In genomic region chr3:144109769-144110168, GRCm38 (mm10) we compare ENCODE assay signal across 27 mouse cellular contexts.
A peak's percentile ranks its signal among the peaks of the same experiment; 100 is the strongest.
DNase-seq lines count a peak whose midpoint lies in the region; ATAC-seq and TF ChIP-seq lines count a peak whose summit lies in the region.
"Had no signal": no experiment of that assay in that cellular context is flagged by ENCODE, and none has a peak within 500 bp of the region (broad histone marks: within the 10 kb centered on the region; RNA-seq: fewer than 3 reads in every experiment).

No protein-coding gene starts in this region.

- no peak overlapping the region for H3K4me2 ChIP-seq in lung, postnatal 0 days (replicated peaks; ENCODE audit: low read depth, low read length)
- no peak overlapping the region for H3K4me2 ChIP-seq in CH12.LX (ENCODE audit: insufficient read depth, low read depth, poor library complexity, severe bottlenecking)
- H3K4me2 ChIP-seq in forebrain, embryonic 12.5 days = no peak overlapping the region
- no peak overlapping the region for H3K4me2 ChIP-seq in hindbrain, embryonic 16.5 days (ENCODE audit: low read length)
- H3K4me2 ChIP-seq: embryonic facial prominence, embryonic 13.5 days; heart, embryonic 11.5 days; hindbrain, embryonic 13.5 days; limb, embryonic 13.5 days; lung, embryonic 15.5 days; midbrain, embryonic 12.5 days; neural tube, embryonic 13.5 days had no signal

- no peak overlapping the region; the same call in 1 of the 2 replicates for H3K27ac ChIP-seq in lung, postnatal 0 days (ENCODE audit: low read length)
- no peak overlapping the region for H3K27ac ChIP-seq in CH12.LX (ENCODE audit: insufficient read depth, low read depth)
- H3K27ac ChIP-seq in brown adipose tissue, adult 24 weeks (replicated peaks; ENCODE audit: low read depth, low read length) = peak overlapping the region; percentile 6; the same call in 1 of the 2 replicates
- no peak overlapping the region for H3K27ac ChIP-seq in forebrain, embryonic 12.5 days
- no peak overlapping the region for H3K27ac ChIP-seq in hindbrain, embryonic 16.5 days (ENCODE audit: low read depth, low read length)
- H3K27ac ChIP-seq: embryonic facial prominence, embryonic 13.5 days; forebrain, embryonic 10.5 days; hindbrain, embryonic 13.5 days; left cerebral cortex, adult 2 months; limb, embryonic 13.5 days; liver, embryonic 14.5 days; lung, embryonic 15.5 days; midbrain, embryonic 12.5 days; neural tube, embryonic 13.5 days had no signal

- no peaks in the 10 kb centered on the region for H3K4me1 ChIP-seq in lung, postnatal 0 days (ENCODE audit: insufficient read depth, low read depth, low read length)
- H3K4me1 ChIP-seq in lung, adult 2 months (ENCODE audit: control insufficient read depth, insufficient read depth, low read length) = no peaks in the 10 kb centered on the region
- H3K4me1 ChIP-seq in CH12.LX (ENCODE audit: control insufficient read depth in 1 of 2, insufficient read depth in 2 of 2) = peaks cover 15 to 31% of the 10 kb centered on the region in 2 experiments
- peaks cover 2% of the 10 kb centered on the region; the same call in 1 of the 2 replicates for H3K4me1 ChIP-seq in brown adipose tissue, adult 24 weeks (ENCODE audit: control insufficient read depth, insufficient read depth, insufficient read length, low read length)
- H3K4me1 ChIP-seq in forebrain, embryonic 12.5 days = peaks cover 19% of the 10 kb centered on the region; the same call in 1 of the 2 replicates
- H3K4me1 ChIP-seq in hindbrain, embryonic 16.5 days (ENCODE audit: control insufficient read depth, insufficient read depth, low read depth, low read length) = 0 out of 2 replicates have a peak, but pooled peaks cover 4% of the 10 kb centered on the region
- H3K4me1 ChIP-seq: lung, embryonic 15.5 days; megakaryocyte, embryonic 14.5 days had no signal

- in situ Hi-C loops in CH12.LX (cut with MboI; ENCODE audit: low pct_ligation_motif_present, low pct_unique_long_range_greater_than_20kb, low sequenced_read_pairs) = no loop called here

- no peak for TF ChIP-seq CTCF in lung, postnatal 0 days (IDR thresholded peaks at IDR 0.05)
- TF ChIP-seq CTCF in lung, adult 2 months (IDR thresholded peaks at IDR 0.05; ENCODE audit: insufficient read depth, low read length) = no peak
- TF ChIP-seq CTCF in CH12.LX (conservative IDR thresholded peaks at IDR 0.05 in 1 of 2, IDR thresholded peaks at IDR 0.05 in 1 of 2; ENCODE audit: low read depth in 2 of 2, low read length in 2 of 2) = peak in 1 of 2 experiments; percentile 74; a peak in 2 of 4 replicates

- H3K27me3 ChIP-seq in lung, postnatal 0 days (replicated peaks; ENCODE audit: insufficient read depth, low read length) = no peaks in the 10 kb centered on the region
- no peaks in the 10 kb centered on the region for H3K27me3 ChIP-seq in CH12.LX (replicated peaks)
- H3K27me3 ChIP-seq in splenic B cell, adult 2 months (ENCODE audit: control insufficient read depth, insufficient read depth, low read length, poor library complexity, severe bottlenecking) = no peaks in the 10 kb centered on the region
- no peaks in the 10 kb centered on the region for H3K27me3 ChIP-seq in forebrain, embryonic 12.5 days
- no peaks in the 10 kb centered on the region for H3K27me3 ChIP-seq in hindbrain, embryonic 16.5 days (replicated peaks; ENCODE audit: control insufficient read depth, insufficient read depth, low read length)
- H3K27me3 ChIP-seq: embryonic facial prominence, embryonic 13.5 days; hindbrain, embryonic 13.5 days; limb, embryonic 13.5 days; lung, embryonic 15.5 days; megakaryocyte, embryonic 14.5 days; midbrain, embryonic 12.5 days; neural tube, embryonic 13.5 days had no signal

- H3K36me3 ChIP-seq in lung, postnatal 0 days (ENCODE audit: insufficient read depth, low read length) = no peaks in the 10 kb centered on the region
- no peaks in the 10 kb centered on the region for H3K36me3 ChIP-seq in CH12.LX (replicated peaks in 1 of 2; ENCODE audit: control insufficient read depth in 1 of 2, insufficient read depth in 1 of 2, low read length in 1 of 2)
- no peaks in the 10 kb centered on the region for H3K36me3 ChIP-seq in splenic B cell, adult 2 months (ENCODE audit: control insufficient read depth, insufficient read depth, low read length, poor library complexity, severe bottlenecking)
- H3K36me3 ChIP-seq in forebrain, embryonic 12.5 days (replicated peaks) = no peaks in the 10 kb centered on the region
- H3K36me3 ChIP-seq in hindbrain, embryonic 16.5 days (ENCODE audit: control insufficient read depth, insufficient read depth, low read length) = no peaks in the 10 kb centered on the region
- H3K36me3 ChIP-seq: embryonic facial prominence, embryonic 13.5 days; forebrain, embryonic 10.5 days; G1E; hindbrain, embryonic 13.5 days; limb, embryonic 13.5 days; lung, embryonic 15.5 days; midbrain, embryonic 12.5 days; neural tube, embryonic 13.5 days had no signal

- no peak overlapping the region for H3K9ac ChIP-seq in lung, postnatal 0 days (replicated peaks; ENCODE audit: low read depth)
- no peak overlapping the region for H3K9ac ChIP-seq in CH12.LX (ENCODE audit: insufficient read depth, low read depth)
- H3K9ac ChIP-seq in forebrain, embryonic 12.5 days = no peak overlapping the region
- no peak overlapping the region for H3K9ac ChIP-seq in hindbrain, embryonic 16.5 days (ENCODE audit: low read depth, low read length)
- H3K9ac ChIP-seq: embryonic facial prominence, embryonic 13.5 days; hindbrain, embryonic 13.5 days; limb, embryonic 13.5 days; liver, embryonic 14.5 days; lung, embryonic 15.5 days; midbrain, embryonic 12.5 days; neural tube, embryonic 13.5 days had no signal

- ATAC-seq in lung, postnatal 0 days = no peak
- no peak for ATAC-seq in forebrain, embryonic 12.5 days (ENCODE audit: low FRiP score)
- no peak for ATAC-seq in hindbrain, embryonic 16.5 days
- ATAC-seq: intestine, postnatal 0 days had no signal

- H3K79me2 ChIP-seq in CH12.LX (replicated peaks; ENCODE audit: control insufficient read depth, extremely low read depth, insufficient read depth, poor library complexity, severe bottlenecking) = no peaks in the 10 kb centered on the region

- TF ChIP-seq RAD21 in CH12.LX (IDR thresholded peaks at IDR 0.05; ENCODE audit: low read depth, low read length) = peak; percentile 82

- DNase-seq in lung, postnatal 0 days (ENCODE audit: low spot score) = peak; percentile 14
- no peak for DNase-seq in lung, adult 2 months
- DNase-seq in CH12.LX (ENCODE audit: extremely low read depth) = peak; percentile 82
- DNase-seq in splenic B cell, adult 2 months (ENCODE audit: low read depth, low spot score) = peak; percentile 11
- DNase-seq: adrenal gland, postnatal 14 days; cerebellum, adult 18-20 months; cerebellum, postnatal 10 days; gastrocnemius, postnatal 14 days; heart, adult 18-20 months; heart, postnatal 4 days; kidney, postnatal 14 days had no signal

- TF ChIP-seq POLR2A in lung, adult 2 months (IDR thresholded peaks at IDR 0.05; ENCODE audit: borderline replicate concordance, extremely low read depth, low read depth, low read length) = no peak
- no peak for TF ChIP-seq POLR2A in CH12.LX (IDR thresholded peaks at IDR 0.05; ENCODE audit: low read depth, low read length)

- WGBS in lung, postnatal 0 days = 67% methylated on average over 2 of the region's 2 CpGs
- 58% methylated on average over 2 of the region's 2 CpGs for WGBS in lung, adult 2 months
- WGBS in forebrain, embryonic 12.5 days = 79% methylated on average over 2 of the region's 2 CpGs
- WGBS in hindbrain, embryonic 16.5 days = 51% methylated on average over 2 of the region's 2 CpGs

- no peak for TF ChIP-seq EP300 in lung, postnatal 0 days (IDR thresholded peaks at IDR 0.05)
- TF ChIP-seq EP300 in CH12.LX (IDR thresholded peaks at IDR 0.05; ENCODE audit: low read length) = peak; percentile 92

- no peak overlapping the region for H3K4me3 ChIP-seq in lung, postnatal 0 days (ENCODE audit: low read depth, low read length)
- H3K4me3 ChIP-seq in lung, adult 2 months (replicated peaks; ENCODE audit: extremely low read depth, low read depth, low read length) = no peak overlapping the region
- no peak overlapping the region for H3K4me3 ChIP-seq in CH12.LX (replicated peaks in 1 of 3; ENCODE audit: low read depth in 2 of 3, low read length in 2 of 3, poor library complexity in 1 of 3)
- no peak overlapping the region for H3K4me3 ChIP-seq in brown adipose tissue, adult 24 weeks (ENCODE audit: insufficient read depth, low read depth, low read length)
- H3K4me3 ChIP-seq in forebrain, embryonic 12.5 days (replicated peaks) = no peak overlapping the region
- H3K4me3 ChIP-seq in hindbrain, embryonic 16.5 days (ENCODE audit: low read length) = no peak overlapping the region
- H3K4me3 ChIP-seq: embryonic facial prominence, embryonic 13.5 days; forebrain, embryonic 10.5 days; hindbrain, embryonic 13.5 days; left cerebral cortex, adult 2 months; limb, embryonic 13.5 days; lung, embryonic 15.5 days; megakaryocyte, embryonic 14.5 days; midbrain, embryonic 12.5 days; neural tube, embryonic 13.5 days had no signal

- dilution Hi-C loops in CH12.LX (cut with MboI; ENCODE audit: extremely low pct_ligation_motif_present, extremely low pct_unique_long_range_greater_than_20kb, low sequenced_read_pairs) = no loop called here

- no peaks in the 10 kb centered on the region for H3K9me3 ChIP-seq in lung, postnatal 0 days (ENCODE audit: low read length)
- H3K9me3 ChIP-seq in CH12.LX (replicated peaks; ENCODE audit: low read length) = no peaks in the 10 kb centered on the region
- no peaks in the 10 kb centered on the region for H3K9me3 ChIP-seq in forebrain, embryonic 12.5 days
- no peaks in the 10 kb centered on the region for H3K9me3 ChIP-seq in hindbrain, embryonic 16.5 days (ENCODE audit: control insufficient read depth, low read length)
- H3K9me3 ChIP-seq: embryonic facial prominence, embryonic 13.5 days; forebrain, embryonic 10.5 days; hindbrain, embryonic 13.5 days; limb, embryonic 13.5 days; lung, embryonic 15.5 days; midbrain, embryonic 12.5 days; neural tube, embryonic 13.5 days had no signal

TF ChIP-seq in CH12.LX, 34 proteins besides CTCF, POLR2A, EP300 and RAD21 (continues in another document):
- TF ChIP-seq JUND (conservative IDR thresholded peaks at IDR 0.05; ENCODE audit: low read depth, low read length) (peak; percentile 66), IRF4 (IDR thresholded peaks at IDR 0.05; ENCODE audit: low read depth, low read length) (peak; percentile 86), BHLHE40 (IDR thresholded peaks at IDR 0.05; ENCODE audit: low read depth, low read length) (peak; percentile 63), MYC (IDR thresholded peaks at IDR 0.05; ENCODE audit: low read depth, low read length) (no peak; the same call in 1 of the 2 replicates), MXI1 (IDR thresholded peaks at IDR 0.05; ENCODE audit: low read depth, low read length) (no peak), MEF2A (IDR thresholded peaks at IDR 0.05; ENCODE audit: borderline replicate concordance, low read depth, low read length) (peak; percentile 48; the same call in 1 of the 2 replicates), KAT2A (IDR thresholded peaks at IDR 0.05; ENCODE audit: insufficient replicate concordance, low read length) (no peak), JUN (IDR thresholded peaks at IDR 0.05; ENCODE audit: insufficient read depth, low read depth, low read length) (peak; percentile 59), ELF1 (IDR thresholded peaks at IDR 0.05; ENCODE audit: low read depth, low read length) (peak; percentile 53), GABPA (IDR thresholded peaks at IDR 0.05; ENCODE audit: insufficient replicate concordance, low read depth, low read length) (no peak)
